Mouse (Mus musculus) lung, postnatal 4 days (tissue): ENCODE data around the gene Vmn1r6.
"Not testable (repeated sequence)": the region's sequence is repeated elsewhere in the genome, so short reads cannot be mapped to it uniquely, and the experiment has no call there.

Source experiments
- DNase-seq, 2 experiments: peaks; one replicate each; pipeline ENCODE4 v3.0.0; 2021

Vmn1r6 gene

DNA sequence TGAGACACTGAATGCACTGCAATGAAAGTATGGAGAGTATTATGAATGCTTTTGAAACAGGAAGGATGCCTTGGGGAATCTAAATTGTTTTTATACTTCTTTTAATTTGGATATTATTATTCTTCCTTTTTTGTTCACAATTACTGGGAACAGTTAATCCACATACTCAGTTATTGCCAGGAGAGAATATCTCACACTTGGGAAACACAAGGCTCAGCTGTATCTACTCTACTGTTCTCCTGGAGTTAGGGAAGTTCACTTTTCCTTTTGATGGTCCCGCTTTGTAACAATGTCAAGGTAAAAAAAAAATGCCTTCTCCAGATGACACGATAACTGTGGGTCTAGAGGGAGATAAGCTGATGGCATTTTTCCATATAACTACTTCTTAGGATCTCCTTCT, at the start of gene Vmn1r6:
Vmn1r6 (plus strand) TSS at position 301 of the 400 bp plus-strand sequence.
- DNase-seq = no peak

DNA sequence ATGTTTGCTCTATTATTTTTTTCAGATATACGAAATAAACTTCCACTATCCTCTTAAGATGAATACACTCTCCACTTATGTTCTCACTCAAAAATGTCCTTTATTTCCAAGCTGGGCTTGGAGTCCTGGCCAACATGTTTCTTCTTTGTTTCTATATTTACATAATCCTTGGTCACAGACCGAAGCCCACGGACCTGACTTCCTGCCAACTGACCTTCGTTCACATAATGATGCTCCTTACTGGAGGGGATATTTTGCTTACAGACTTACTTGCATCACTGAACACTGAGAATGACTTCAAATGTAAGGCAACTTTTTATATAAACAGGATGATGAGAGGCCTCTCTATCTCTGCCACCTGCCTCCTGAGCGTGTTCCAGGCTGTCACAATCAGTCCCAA, 40.6 kb upstream of the Vmn1r6 start:
- no peak for DNase-seq

DNA sequence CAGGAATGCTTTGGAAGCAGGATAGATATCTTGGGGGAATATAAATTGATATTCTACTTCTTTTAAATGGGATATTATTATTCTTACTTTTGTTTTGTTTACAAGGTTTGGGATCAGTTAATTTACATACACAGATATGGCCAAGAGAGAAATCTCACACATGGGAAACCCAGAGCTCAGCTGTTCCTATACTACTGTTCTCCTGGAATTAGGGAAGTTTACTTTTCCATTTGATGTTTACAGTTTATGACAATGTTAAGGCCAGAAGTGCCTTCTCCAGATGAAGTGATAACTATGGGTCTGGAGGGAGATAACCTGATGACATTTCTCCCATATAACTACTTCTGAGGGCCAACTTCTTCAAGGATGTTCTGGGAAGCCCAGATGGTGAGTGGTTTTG, 27.1 kb upstream of the Vmn1r6 start, which contains the start of gene Vmn1r5:
Vmn1r5 (plus strand) TSS at position 301 of the 400 bp plus-strand sequence.
- no peak for DNase-seq

GRCm38 (mm10) chr6:57025224-57025623, 28.2 kb downstream of the Vmn1r6 start, which contains the start of gene Vmn1r7:
Gene Vmn1r7 (minus strand): TSS chr6:57025324.
- not testable (repeated sequence) for DNase-seq

DNA sequence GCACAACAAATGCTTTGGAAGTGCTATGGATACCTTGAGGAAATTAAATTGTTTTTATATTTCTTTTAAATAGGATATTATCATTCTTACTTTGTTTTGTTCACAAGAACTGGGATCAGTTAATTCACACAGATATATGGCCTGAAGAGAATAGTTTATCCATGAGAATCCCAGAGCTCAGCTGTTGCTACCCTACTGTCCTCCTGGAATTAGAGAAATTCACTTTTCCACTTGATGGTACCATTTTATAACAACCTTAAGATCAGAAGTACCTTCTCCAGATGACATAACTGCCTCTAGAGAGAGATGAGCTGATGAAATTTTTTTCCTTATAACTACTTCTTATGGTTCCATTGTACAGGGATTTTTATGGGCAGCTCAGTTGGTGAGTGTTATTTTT, 34.9 kb downstream of the Vmn1r6 start, which contains the start of gene Vmn1r8:
Vmn1r8 (plus strand) TSS at position 301 of the 400 bp plus-strand sequence.
- no peak for DNase-seq

- no peak for DNase-seq
Measured at GRCm38 (mm10) chr6:57034674-57035073, 37.6 kb downstream of the Vmn1r6 start.
